In the genomic region with DNA sequence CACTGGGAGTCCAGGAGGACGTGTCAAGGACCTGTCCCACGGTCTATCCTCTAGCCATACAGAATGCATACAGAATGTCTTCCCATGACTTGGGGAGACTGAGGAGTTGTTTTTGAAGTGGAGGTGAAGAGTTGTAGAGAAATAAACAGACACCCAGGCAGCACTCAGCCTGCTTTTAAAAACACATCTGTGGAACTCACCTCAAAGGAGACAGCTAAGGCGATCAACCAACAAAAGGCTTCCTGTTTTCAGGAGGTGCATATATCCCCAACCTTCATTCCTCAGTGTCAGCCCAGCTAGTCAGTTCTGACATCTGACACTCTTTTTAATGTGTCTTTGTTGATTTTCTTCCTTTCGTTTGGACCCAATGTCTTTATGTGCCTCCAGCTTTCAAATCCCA, we compare ENCODE assay signal across 11 mouse cellular contexts.
"Had no signal": no experiment of that assay in that cellular context is flagged by ENCODE, and none has a peak within 500 bp of the region (broad histone marks: within the 10 kb centered on the region; RNA-seq: fewer than 3 reads in every experiment).

No protein-coding gene starts in this region.

- H3K4me1 ChIP-seq: midbrain, embryonic 13.5 days; neural tube, embryonic 15.5 days had no signal

- H3K27ac ChIP-seq: limb, embryonic 13.5 days; liver, embryonic 14.5 days; midbrain, embryonic 13.5 days; neural tube, embryonic 15.5 days; stomach, postnatal 0 days had no signal

- H3K4me3 ChIP-seq: limb, embryonic 13.5 days; midbrain, embryonic 13.5 days; neural tube, embryonic 15.5 days had no signal

- DNase-seq: kidney, adult 18-20 months; kidney, postnatal 14 days; left cerebral cortex, postnatal 4 days; lung, adult 18-20 months; lung, postnatal 36 days; retina, postnatal 1 day had no signal

- H3K27me3 ChIP-seq: midbrain, embryonic 13.5 days; neural tube, embryonic 15.5 days had no signal

- H3K36me3 ChIP-seq: limb, embryonic 13.5 days; midbrain, embryonic 13.5 days; neural tube, embryonic 15.5 days had no signal
